Mouse (Mus musculus): ENCODE data around the gene Ccdc86.

- TF ChIP-seq POLR2A (IDR thresholded peaks at IDR 0.05; ENCODE audit: low read depth, low read length) = no peak
- TF ChIP-seq CTCF (IDR thresholded peaks at IDR 0.05; ENCODE audit: extremely low read depth, insufficient read length, insufficient replicate concordance, low read depth, low read length) = no peak
Measured at GRCm38 (mm10) chr19:10975187-10975586, 26.1 kb upstream of the Ccdc86 start.

Data from small intestine, adult 2 months (tissue).